Mouse (Mus musculus): Measurements from ENCODE around the gene Rgl3. TPM values are rescaled to one million over a fixed set of nuclear protein-coding genes. Genes with fewer than 3 reads are reported as not detected.

Rgl3 gene
- total and polyA plus RNA-seq, 2 experiments from 2014 or later: 0.63 to 11.4 TPM

- Histone ChIP-seq H3K4me2 (ENCODE audit: low read depth, low read length) (no peak overlapping the region), H3K4me3 (ENCODE audit: low read depth, low read length) (no peak overlapping the region), H3K9me3 (replicated peaks; ENCODE audit: control insufficient read depth, low read length) (no peaks in the 10 kb centered on the region), H3K27ac (ENCODE audit: low read depth) (no peak overlapping the region), H3K4me1 (ENCODE audit: control insufficient read depth, insufficient read depth) (no peaks in the 10 kb centered on the region), H3K36me3 (replicated peaks; ENCODE audit: control insufficient read depth, insufficient read depth, low read length) (no peaks in the 10 kb centered on the region), H3K27me3 (ENCODE audit: control insufficient read depth, insufficient read depth, low read length) (peaks cover 12% of the 10 kb centered on the region; the same call in 1 of the 2 replicates), H3K9ac (replicated peaks; ENCODE audit: low read depth, low read length) (no peak overlapping the region)
- DNase-seq (ENCODE audit: low spot score): no peak
- 11% methylated on average over 23 of the region's 23 CpGs for WGBS
- ATAC-seq (ENCODE audit: insufficient read depth, low read depth): no peak
- TF ChIP-seq EP300 (IDR thresholded peaks at IDR 0.05; ENCODE audit: low read depth) (no peak), CTCF (IDR thresholded peaks at IDR 0.05; ENCODE audit: low read depth) (no peak)
These were observed 45.0 kb downstream of the Rgl3 start for GRCm38 (mm10) chr9:21944267-21944666.

- Histone ChIP-seq H3K27ac (ENCODE audit: low read depth) (no peak overlapping the region), H3K4me3 (ENCODE audit: low read depth, low read length) (no peak overlapping the region), H3K9me3 (replicated peaks; ENCODE audit: control insufficient read depth, low read length) (no peaks in the 10 kb centered on the region), H3K4me1 (ENCODE audit: control insufficient read depth, insufficient read depth) (no peaks in the 10 kb centered on the region), H3K4me2 (ENCODE audit: low read depth, low read length) (no peak overlapping the region), H3K27me3 (ENCODE audit: control insufficient read depth, insufficient read depth, low read length) (peaks cover 9% of the 10 kb centered on the region; the same call in 1 of the 2 replicates), H3K36me3 (replicated peaks; ENCODE audit: control insufficient read depth, insufficient read depth, low read length) (no peaks in the 10 kb centered on the region), H3K9ac (replicated peaks; ENCODE audit: low read depth, low read length) (no peak overlapping the region)
- no peak for DNase-seq (ENCODE audit: low spot score)
- TF ChIP-seq CTCF (IDR thresholded peaks at IDR 0.05; ENCODE audit: low read depth) (no peak), EP300 (IDR thresholded peaks at IDR 0.05; ENCODE audit: low read depth) (no peak)
- ATAC-seq (ENCODE audit: insufficient read depth, low read depth): no peak
- 39% methylated on average over 12 of the region's 12 CpGs for WGBS
These were observed 45.6 kb downstream of the Rgl3 start for GRCm38 (mm10) chr9:21943638-21944037.

- H3K9me3 ChIP-seq (replicated peaks; ENCODE audit: control insufficient read depth, low read length): no peaks in the 10 kb centered on the region
- H3K4me1 ChIP-seq (ENCODE audit: control insufficient read depth, insufficient read depth): no peaks in the 10 kb centered on the region
- TF ChIP-seq CTCF (IDR thresholded peaks at IDR 0.05; ENCODE audit: low read depth): no peak
- no peak for TF ChIP-seq EP300 (IDR thresholded peaks at IDR 0.05; ENCODE audit: low read depth)
- no peak for ATAC-seq (ENCODE audit: insufficient read depth, low read depth)
- H3K4me2 ChIP-seq (ENCODE audit: low read depth, low read length): no peak overlapping the region
- no peaks in the 10 kb centered on the region for H3K36me3 ChIP-seq (replicated peaks; ENCODE audit: control insufficient read depth, insufficient read depth, low read length)
- no peak for DNase-seq (ENCODE audit: low spot score)
- H3K4me3 ChIP-seq (ENCODE audit: low read depth, low read length): no peak overlapping the region
- H3K27me3 ChIP-seq (ENCODE audit: control insufficient read depth, insufficient read depth, low read length): peaks cover 4% of the 10 kb centered on the region; the same call in 1 of the 2 replicates
- H3K27ac ChIP-seq (ENCODE audit: low read depth): no peak overlapping the region
- 64% methylated on average over 8 of the region's 12 CpGs for WGBS
- no peak overlapping the region for H3K9ac ChIP-seq (replicated peaks; ENCODE audit: low read depth, low read length)
These were observed 46.2 kb downstream of the Rgl3 start for GRCm38 (mm10) chr9:21943046-21943445.

GRCm38 (mm10) chr9:21938234-21938855, 50.9 kb downstream of the Rgl3 start:
- H3K27me3 ChIP-seq (ENCODE audit: control insufficient read depth, insufficient read depth, low read length): no peaks in the 10 kb centered on the region
- no peak for ATAC-seq (ENCODE audit: insufficient read depth, low read depth)
- no peak overlapping the region for H3K4me3 ChIP-seq (ENCODE audit: low read depth, low read length)
- H3K4me1 ChIP-seq (ENCODE audit: control insufficient read depth, insufficient read depth): no peaks in the 10 kb centered on the region
- TF ChIP-seq CTCF (IDR thresholded peaks at IDR 0.05; ENCODE audit: low read depth): no peak
- H3K9me3 ChIP-seq (replicated peaks; ENCODE audit: control insufficient read depth, low read length): no peaks in the 10 kb centered on the region
- H3K4me2 ChIP-seq (ENCODE audit: low read depth, low read length): no peak overlapping the region
- H3K27ac ChIP-seq (ENCODE audit: low read depth): no peak overlapping the region
- 85% methylated on average over 4 of the region's 4 CpGs for WGBS
- H3K9ac ChIP-seq (replicated peaks; ENCODE audit: low read depth, low read length): no peak overlapping the region
- no peak for DNase-seq (ENCODE audit: low spot score)
- no peaks in the 10 kb centered on the region for H3K36me3 ChIP-seq (replicated peaks; ENCODE audit: control insufficient read depth, insufficient read depth, low read length)

- H3K4me2 ChIP-seq (ENCODE audit: low read depth, low read length): no peak overlapping the region
- 88% methylated on average over 4 of the region's 4 CpGs for WGBS
- TF ChIP-seq CTCF (IDR thresholded peaks at IDR 0.05; ENCODE audit: low read depth) (no peak), EP300 (IDR thresholded peaks at IDR 0.05; ENCODE audit: low read depth) (no peak)
- no peak for ATAC-seq (ENCODE audit: insufficient read depth, low read depth)
- H3K4me3 ChIP-seq (ENCODE audit: low read depth, low read length): no peak overlapping the region
- H3K27ac ChIP-seq (ENCODE audit: low read depth): no peak overlapping the region
- no peaks in the 10 kb centered on the region for H3K4me1 ChIP-seq (ENCODE audit: control insufficient read depth, insufficient read depth)
- DNase-seq (ENCODE audit: low spot score): no peak
- H3K9ac ChIP-seq (replicated peaks; ENCODE audit: low read depth, low read length): no peak overlapping the region
- H3K9me3 ChIP-seq (replicated peaks; ENCODE audit: control insufficient read depth, low read length): no peaks in the 10 kb centered on the region
- no peaks in the 10 kb centered on the region for H3K36me3 ChIP-seq (replicated peaks; ENCODE audit: control insufficient read depth, insufficient read depth, low read length)
- H3K27me3 ChIP-seq (ENCODE audit: control insufficient read depth, insufficient read depth, low read length): no peaks in the 10 kb centered on the region
These were observed 51.5 kb downstream of the Rgl3 start for GRCm38 (mm10) chr9:21937711-21938175.

All from heart, postnatal 0 days (tissue).